Mouse (Mus musculus) testis, adult 2 months (tissue): Measurements from ENCODE around the gene Dennd2c.

Experiments
- CTCF ChIP-seq: fragments of 200-500 bp; IDR thresholded peaks from 2 replicates; pipeline ENCODE4 v1.5.1; 2012; ENCODE audit warnings: low read depth, mild to moderate bottlenecking, inconsistent platforms, low read length, moderate library complexity; ENCODE audit not compliant: control insufficient read depth, insufficient read depth, insufficient replicate concordance
- POLR2A ChIP-seq: fragments of 200-500 bp; IDR thresholded peaks from 2 replicates; pipeline ENCODE4 v1.6.1; 2012; ENCODE audit warnings: low read depth, mild to moderate bottlenecking, inconsistent platforms, low read length, moderate library complexity; ENCODE audit not compliant: control insufficient read depth

DNA sequence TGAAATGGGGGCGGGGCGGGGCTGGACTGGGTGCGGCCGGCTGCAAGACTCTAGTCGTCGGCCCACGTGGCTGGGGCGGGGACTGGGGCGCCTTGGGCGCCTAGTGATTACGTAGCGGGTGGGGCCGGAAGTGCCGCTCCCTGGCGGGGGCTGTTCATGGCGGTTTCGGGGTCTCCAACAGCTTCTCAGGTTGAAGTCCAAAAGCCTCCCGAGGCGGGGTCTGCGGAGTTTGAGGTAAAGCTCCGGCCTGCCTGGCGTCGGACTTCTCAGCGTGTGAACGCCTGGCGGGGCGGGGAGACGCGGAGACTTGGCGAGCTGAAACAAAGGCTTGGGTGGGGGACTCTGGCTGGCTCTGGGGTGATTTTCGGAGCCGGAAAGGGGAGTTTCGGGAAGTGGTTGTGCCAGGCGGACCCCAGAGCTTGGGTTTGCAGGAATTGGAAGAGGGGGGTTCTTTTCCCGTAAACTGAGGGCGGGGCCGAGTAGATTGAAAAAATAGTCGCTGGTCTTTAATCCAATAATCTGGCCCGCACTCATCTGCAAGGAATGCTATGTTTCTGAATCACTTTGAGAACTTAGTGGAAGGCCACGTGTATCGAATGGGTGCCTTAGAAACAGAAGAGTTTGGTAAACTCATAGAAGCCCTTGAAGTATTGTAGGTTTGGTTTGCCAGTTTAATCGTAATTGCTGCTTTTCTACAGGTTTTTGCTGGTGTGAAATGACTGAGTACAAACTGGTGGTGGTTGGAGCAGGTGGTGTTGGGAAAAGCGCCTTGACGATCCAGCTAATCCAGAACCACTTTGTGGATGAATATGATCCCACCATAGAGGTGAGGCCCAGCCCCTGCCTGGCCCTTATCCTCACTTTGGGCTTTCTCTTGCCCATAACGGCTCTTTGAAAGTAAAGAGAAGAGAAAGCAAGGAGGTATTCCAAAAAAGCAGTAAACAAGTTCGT lies 43.9 kb upstream of the Dennd2c start, which contains the start of gene Nras:
- TF ChIP-seq CTCF (no peak), POLR2A (peak; percentile 57)
